Mouse (Mus musculus): ENCODE data around the gene Rps6ka2. TPM values are rescaled to one million over a fixed set of nuclear protein-coding genes. Genes with fewer than 3 reads are reported as not detected.
A peak's percentile ranks its signal among the peaks of the same experiment; 100 is the strongest.

The Rps6ka2 gene
- total and polyA plus RNA-seq, 2 experiments from 2014 or later, result 13.6 to 37.4 TPM

- no peak for TF ChIP-seq CTCF (IDR thresholded peaks at IDR 0.05; ENCODE audit: low read depth)
- no peak for TF ChIP-seq EP300 (IDR thresholded peaks at IDR 0.05; ENCODE audit: low read depth)
- ATAC-seq (ENCODE audit: insufficient read depth, low read depth) (no peak), DNase-seq (ENCODE audit: low spot score) (no peak)
- Histone ChIP-seq H3K4me2 (ENCODE audit: low read depth, low read length) (no peak overlapping the region), H3K36me3 (replicated peaks; ENCODE audit: control insufficient read depth, insufficient read depth, low read length) (peaks cover 19% of the 10 kb centered on the region), H3K27ac (ENCODE audit: low read depth) (peak overlapping the region; percentile 95), H3K4me3 (ENCODE audit: low read depth, low read length) (no peak overlapping the region), H3K27me3 (ENCODE audit: control insufficient read depth, insufficient read depth, low read length) (no peaks in the 10 kb centered on the region), H3K4me1 (ENCODE audit: control insufficient read depth, insufficient read depth) (peaks cover 52% of the 10 kb centered on the region), H3K9me3 (replicated peaks; ENCODE audit: control insufficient read depth, low read length) (no peaks in the 10 kb centered on the region), H3K9ac (replicated peaks; ENCODE audit: low read depth, low read length) (no peak overlapping the region)
- WGBS, result 66% methylated on average over 10 of the region's 10 CpGs
These were observed 103.9 kb downstream of the Rps6ka2 start for GRCm38 (mm10) chr17:7273785-7274184.

- Histone ChIP-seq H3K27ac (ENCODE audit: low read depth) (no peak overlapping the region), H3K4me3 (ENCODE audit: low read depth, low read length) (no peak overlapping the region), H3K27me3 (ENCODE audit: control insufficient read depth, insufficient read depth, low read length) (no peaks in the 10 kb centered on the region), H3K4me1 (ENCODE audit: control insufficient read depth, insufficient read depth) (peaks cover 21% of the 10 kb centered on the region), H3K9ac (replicated peaks; ENCODE audit: low read depth, low read length) (no peak overlapping the region), H3K36me3 (replicated peaks; ENCODE audit: control insufficient read depth, insufficient read depth, low read length) (peaks cover 47% of the 10 kb centered on the region), H3K9me3 (replicated peaks; ENCODE audit: control insufficient read depth, low read length) (no peaks in the 10 kb centered on the region), H3K4me2 (ENCODE audit: low read depth, low read length) (no peak overlapping the region)
- 90% methylated on average over 15 of the region's 15 CpGs for WGBS
- ATAC-seq (ENCODE audit: insufficient read depth, low read depth) (no peak), DNase-seq (ENCODE audit: low spot score) (no peak)
- no peak for TF ChIP-seq EP300 (IDR thresholded peaks at IDR 0.05; ENCODE audit: low read depth)
- TF ChIP-seq CTCF (IDR thresholded peaks at IDR 0.05; ENCODE audit: low read depth), result no peak
These were observed 108.9 kb downstream of the Rps6ka2 start for GRCm38 (mm10) chr17:7278702-7279242.

DNA sequence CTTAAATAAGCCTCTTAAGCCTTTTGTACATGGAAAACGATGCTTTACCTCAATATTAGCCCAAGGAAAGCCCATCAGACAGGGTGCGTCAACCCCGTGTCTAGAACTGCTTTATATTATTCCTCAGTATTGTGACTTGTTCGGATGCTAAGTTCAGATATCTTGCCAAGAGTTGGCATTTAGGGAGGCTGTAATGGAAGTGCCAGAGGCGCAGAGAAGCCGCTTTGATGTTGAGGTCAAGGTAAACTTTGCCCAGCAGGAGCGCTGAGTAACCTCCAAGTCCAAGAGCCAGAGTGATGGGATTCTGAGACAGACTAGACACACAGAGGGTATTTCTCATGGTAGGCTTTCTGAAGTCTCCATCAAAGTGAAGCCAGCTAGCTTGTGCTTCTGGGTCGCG, 109.3 kb downstream of the Rps6ka2 start:
- H3K9me3 ChIP-seq (replicated peaks; ENCODE audit: control insufficient read depth, low read length), result no peaks in the 10 kb centered on the region
- no peak overlapping the region for H3K4me3 ChIP-seq (ENCODE audit: low read depth, low read length)
- no peak for ATAC-seq (ENCODE audit: insufficient read depth, low read depth)
- WGBS, result 94% methylated on average over 9 of the region's 9 CpGs
- DNase-seq (ENCODE audit: low spot score), result no peak
- no peak overlapping the region for H3K9ac ChIP-seq (replicated peaks; ENCODE audit: low read depth, low read length)
- TF ChIP-seq CTCF (IDR thresholded peaks at IDR 0.05; ENCODE audit: low read depth) (no peak), EP300 (IDR thresholded peaks at IDR 0.05; ENCODE audit: low read depth) (no peak)
- no peak overlapping the region for H3K4me2 ChIP-seq (ENCODE audit: low read depth, low read length)
- no peaks in the 10 kb centered on the region for H3K27me3 ChIP-seq (ENCODE audit: control insufficient read depth, insufficient read depth, low read length)
- no peak overlapping the region for H3K27ac ChIP-seq (ENCODE audit: low read depth)
- peaks cover 48% of the 10 kb centered on the region for H3K36me3 ChIP-seq (replicated peaks; ENCODE audit: control insufficient read depth, insufficient read depth, low read length)
- peaks cover 22% of the 10 kb centered on the region for H3K4me1 ChIP-seq (ENCODE audit: control insufficient read depth, insufficient read depth)

GRCm38 (mm10) chr17:7284297-7284910, 114.5 kb downstream of the Rps6ka2 start:
- Histone ChIP-seq H3K9ac (replicated peaks; ENCODE audit: low read depth, low read length) (no peak overlapping the region), H3K4me3 (ENCODE audit: low read depth, low read length) (no peak overlapping the region), H3K4me2 (ENCODE audit: low read depth, low read length) (no peak overlapping the region), H3K9me3 (replicated peaks; ENCODE audit: control insufficient read depth, low read length) (no peaks in the 10 kb centered on the region), H3K27me3 (ENCODE audit: control insufficient read depth, insufficient read depth, low read length) (no peaks in the 10 kb centered on the region), H3K27ac (ENCODE audit: low read depth) (peak overlapping the region; percentile 92), H3K4me1 (ENCODE audit: control insufficient read depth, insufficient read depth) (peaks cover 30% of the 10 kb centered on the region), H3K36me3 (replicated peaks; ENCODE audit: control insufficient read depth, insufficient read depth, low read length) (peaks cover 22% of the 10 kb centered on the region)
- DNase-seq (ENCODE audit: low spot score), result peak; percentile 93
- WGBS, result 20% methylated on average over 8 of the region's 8 CpGs
- TF ChIP-seq CTCF (IDR thresholded peaks at IDR 0.05; ENCODE audit: low read depth) (no peak), EP300 (IDR thresholded peaks at IDR 0.05; ENCODE audit: low read depth) (peak; percentile 86)
- peak; percentile 89 for ATAC-seq (ENCODE audit: insufficient read depth, low read depth)

DNA sequence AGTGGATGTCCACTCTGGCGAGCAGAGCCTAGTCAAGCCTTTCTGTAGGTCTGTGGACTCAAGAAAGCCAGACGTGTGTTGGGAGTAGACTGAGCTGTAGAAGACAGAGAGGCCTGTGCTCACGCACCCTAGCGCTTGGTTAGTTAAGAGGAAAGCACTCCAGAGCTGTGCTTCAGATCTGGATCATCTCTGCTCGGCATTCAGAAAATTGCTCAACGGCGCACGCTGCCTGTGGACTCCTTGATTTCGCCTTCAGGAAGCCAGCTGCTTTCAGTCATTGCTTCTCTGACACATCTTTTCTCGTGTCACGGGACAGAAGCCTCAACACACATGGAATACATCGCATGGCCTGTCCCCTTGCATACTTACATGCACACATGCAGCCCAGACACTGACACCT, 115.4 kb downstream of the Rps6ka2 start:
- Histone ChIP-seq H3K9me3 (replicated peaks; ENCODE audit: control insufficient read depth, low read length) (no peaks in the 10 kb centered on the region), H3K27ac (ENCODE audit: low read depth) (peak overlapping the region; percentile 92), H3K4me1 (ENCODE audit: control insufficient read depth, insufficient read depth) (peaks cover 30% of the 10 kb centered on the region), H3K27me3 (ENCODE audit: control insufficient read depth, insufficient read depth, low read length) (no peaks in the 10 kb centered on the region), H3K9ac (replicated peaks; ENCODE audit: low read depth, low read length) (no peak overlapping the region), H3K4me2 (ENCODE audit: low read depth, low read length) (no peak overlapping the region), H3K36me3 (replicated peaks; ENCODE audit: control insufficient read depth, insufficient read depth, low read length) (peaks cover 22% of the 10 kb centered on the region), H3K4me3 (ENCODE audit: low read depth, low read length) (no peak overlapping the region)
- no peak for DNase-seq (ENCODE audit: low spot score)
- no peak for ATAC-seq (ENCODE audit: insufficient read depth, low read depth)
- WGBS, result 50% methylated on average over 12 of the region's 12 CpGs
- TF ChIP-seq EP300 (IDR thresholded peaks at IDR 0.05; ENCODE audit: low read depth), result no peak
- TF ChIP-seq CTCF (IDR thresholded peaks at IDR 0.05; ENCODE audit: low read depth), result peak; percentile 8; the same call in 1 of the 2 replicates

Data from heart, postnatal 0 days (tissue).